Mouse (Mus musculus): Measurements from ENCODE around the gene Cd8b1.

GRCm38 (mm10) chr6:71371085-71371605, 48.6 kb downstream of the Cd8b1 start:
- TF ChIP-seq CTCF (IDR thresholded peaks at IDR 0.05; ENCODE audit: low read depth), result no peak
- no peak for TF ChIP-seq EP300 (IDR thresholded peaks at IDR 0.05; ENCODE audit: low read depth)

Data from liver, postnatal 0 days (tissue).